Mouse (Mus musculus) retina, postnatal 7 days (tissue): ENCODE measurements around the gene Stk39.

Experiments
- DNase-seq: peaks from one replicate; pipeline ENCODE4 v3.0.0-alpha.2; 2012; ENCODE audit warnings: low read depth, low spot score

The Stk39 gene

DNA sequence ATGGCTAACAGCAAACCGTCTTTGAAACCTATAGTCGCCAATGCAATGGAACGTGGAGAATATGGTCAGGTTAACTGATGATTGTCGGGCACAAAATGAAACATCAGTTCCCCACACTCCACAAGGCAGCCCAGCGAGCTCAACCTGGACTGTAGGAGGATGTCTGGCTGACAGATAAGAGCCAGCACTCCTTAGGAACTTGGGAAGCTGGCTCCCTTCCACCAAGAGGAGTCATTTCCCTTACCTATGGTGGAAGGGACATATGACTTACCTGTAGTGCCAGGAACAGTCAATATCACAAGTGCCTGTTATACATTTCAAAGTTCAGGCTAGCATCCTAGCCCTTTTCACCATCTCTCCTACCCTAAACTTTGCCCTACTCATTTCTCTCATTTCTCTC is 14.0 kb downstream of the Stk39 start:
- no peak for DNase-seq

DNA sequence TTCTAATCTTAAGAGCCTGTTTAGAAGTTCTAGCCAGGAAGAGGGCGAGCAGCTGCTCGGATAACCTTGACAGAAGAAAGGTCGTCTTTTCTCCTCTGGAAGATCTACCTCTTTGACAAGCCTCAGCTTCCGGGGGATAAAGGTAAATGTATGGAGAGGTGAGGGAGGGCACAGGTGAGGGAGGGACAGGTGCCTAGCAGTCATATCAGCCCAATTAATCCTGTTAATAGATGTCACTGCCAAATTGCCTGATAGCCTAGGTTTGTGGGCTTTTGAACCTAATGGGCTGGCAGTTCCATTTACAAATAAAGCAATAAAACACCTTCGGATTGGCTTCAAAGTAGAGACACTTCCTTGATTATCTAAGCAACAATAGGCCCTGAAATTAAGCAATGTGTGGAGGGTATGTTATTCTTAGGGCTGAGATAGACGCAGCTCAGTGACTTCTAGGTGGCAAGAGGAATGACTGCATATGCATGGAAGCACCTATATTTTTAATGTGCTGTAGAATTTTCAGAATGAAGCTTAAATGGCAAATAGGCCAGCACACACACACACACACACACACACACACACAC is 14.5 kb downstream of the Stk39 start:
- DNase-seq, result no peak

DNA sequence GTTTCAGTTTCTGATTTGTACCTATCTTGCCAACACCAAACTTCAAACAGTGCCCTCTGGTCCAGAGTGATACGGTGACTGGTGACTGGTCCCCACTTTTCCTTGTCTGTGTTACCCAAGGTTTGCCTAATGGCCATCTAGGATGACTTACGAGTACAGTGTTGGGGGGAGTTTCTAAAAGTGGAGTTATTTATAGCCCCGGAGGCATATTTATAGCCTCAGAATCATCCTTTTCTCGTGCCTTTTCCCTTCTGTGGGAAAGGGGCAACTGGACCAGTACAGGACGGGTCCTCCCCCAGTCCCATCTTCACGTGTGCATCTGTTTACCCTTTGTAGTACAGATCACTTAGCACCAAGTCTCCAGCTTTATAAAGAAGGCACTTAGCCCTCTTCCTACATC is 15.2 kb downstream of the Stk39 start:
- no peak for DNase-seq

GRCm38 (mm10) chr2:68452379-68452778 is 19.7 kb downstream of the Stk39 start:
- DNase-seq, result no peak

- DNase-seq, result no peak
Measured at GRCm38 (mm10) chr2:68448035-68448434, 24.0 kb downstream of the Stk39 start.

- no peak for DNase-seq
Measured at GRCm38 (mm10) chr2:68443141-68443540, 28.9 kb downstream of the Stk39 start.

DNA sequence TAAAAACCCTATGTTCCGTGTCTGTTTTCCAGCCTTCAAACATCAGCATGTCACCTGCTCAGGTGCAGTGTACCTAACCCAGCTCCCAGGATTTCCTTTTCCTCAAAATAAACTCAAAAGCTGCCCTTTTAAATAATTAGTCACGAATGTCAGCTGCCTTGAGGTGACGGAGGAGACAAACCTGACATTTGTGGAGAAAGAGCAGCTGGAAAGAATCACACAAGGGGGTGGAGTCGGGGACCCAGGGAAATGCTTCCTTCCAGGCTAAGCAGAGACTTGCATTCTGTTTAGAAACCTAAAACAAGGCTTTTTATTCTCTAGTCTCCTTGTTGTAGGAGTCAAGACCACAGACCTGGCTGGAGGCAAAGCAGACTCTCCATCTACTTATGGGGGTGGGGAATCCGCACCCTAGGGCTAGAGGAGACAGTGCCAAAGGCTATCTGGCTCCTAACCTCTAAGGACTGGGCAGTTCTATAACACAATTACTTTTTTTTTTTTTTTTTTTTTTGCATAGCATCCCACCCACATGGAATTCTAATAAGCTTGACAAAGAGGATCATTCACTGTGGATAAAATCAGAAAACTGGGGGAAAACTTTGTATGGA is 29.9 kb downstream of the Stk39 start:
- no peak for DNase-seq

- no peak for DNase-seq
Measured at GRCm38 (mm10) chr2:68439614-68440013, 32.5 kb downstream of the Stk39 start.

DNA sequence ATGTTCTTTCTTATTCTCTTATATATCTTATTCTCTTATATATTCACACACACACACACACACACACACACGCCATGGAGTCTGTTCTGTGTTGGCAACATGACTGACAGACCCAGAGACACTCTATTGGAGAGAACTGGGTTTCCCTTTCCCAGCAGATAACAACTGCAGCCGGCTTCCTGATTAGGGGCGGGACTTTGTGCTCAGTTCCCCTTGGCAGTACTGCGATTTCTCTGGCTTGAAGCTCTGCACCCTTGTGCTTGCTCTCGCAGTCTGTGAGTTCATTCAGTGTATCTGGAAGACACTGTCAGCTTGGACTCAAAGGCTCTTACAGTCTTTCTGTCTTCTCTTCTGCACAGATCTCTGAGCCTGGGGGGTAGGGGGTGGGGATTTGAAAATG is 34.1 kb downstream of the Stk39 start:
- no peak for DNase-seq

DNA sequence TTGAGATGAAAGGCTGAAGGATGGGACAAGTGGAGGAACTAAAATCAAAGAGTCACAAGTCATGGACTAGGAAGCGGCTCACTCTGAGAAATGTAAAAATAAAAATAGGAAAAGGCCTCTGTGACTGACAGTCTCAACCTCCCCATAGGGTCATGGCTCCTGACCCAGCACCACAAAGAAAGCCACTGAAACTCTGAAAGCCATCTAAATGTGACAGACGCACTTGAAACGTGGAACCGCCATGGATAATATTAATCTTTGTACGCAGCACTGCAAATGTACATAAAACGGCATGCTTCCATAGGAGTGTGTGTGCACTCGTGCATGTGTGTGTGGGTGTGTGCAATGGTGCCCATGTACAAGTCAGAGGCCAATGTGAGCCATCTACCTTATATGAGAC is 34.9 kb downstream of the Stk39 start:
- DNase-seq, result no peak

DNA sequence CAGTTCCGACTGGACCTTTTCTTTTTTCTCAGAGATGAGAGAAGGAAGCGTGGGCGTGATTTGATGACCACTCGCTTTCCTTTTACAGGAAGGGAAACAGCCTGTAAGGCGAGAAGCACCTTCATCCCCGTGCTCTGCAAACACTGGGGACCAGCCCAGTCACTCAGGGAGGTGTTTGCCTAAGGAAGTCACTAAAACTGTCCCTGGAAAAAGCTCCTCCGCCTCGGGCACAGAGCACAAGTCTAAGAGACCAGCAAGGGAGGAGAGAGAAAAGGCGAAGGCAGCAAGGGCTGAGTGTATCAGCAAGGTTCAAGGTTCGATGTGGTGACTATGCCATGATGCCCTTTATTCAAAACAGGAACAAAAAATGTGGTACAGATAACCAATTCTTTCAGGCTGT is 35.8 kb downstream of the Stk39 start:
- DNase-seq, result no peak

GRCm38 (mm10) chr2:68435494-68436255 is 36.4 kb downstream of the Stk39 start:
- DNase-seq, result no peak

DNA sequence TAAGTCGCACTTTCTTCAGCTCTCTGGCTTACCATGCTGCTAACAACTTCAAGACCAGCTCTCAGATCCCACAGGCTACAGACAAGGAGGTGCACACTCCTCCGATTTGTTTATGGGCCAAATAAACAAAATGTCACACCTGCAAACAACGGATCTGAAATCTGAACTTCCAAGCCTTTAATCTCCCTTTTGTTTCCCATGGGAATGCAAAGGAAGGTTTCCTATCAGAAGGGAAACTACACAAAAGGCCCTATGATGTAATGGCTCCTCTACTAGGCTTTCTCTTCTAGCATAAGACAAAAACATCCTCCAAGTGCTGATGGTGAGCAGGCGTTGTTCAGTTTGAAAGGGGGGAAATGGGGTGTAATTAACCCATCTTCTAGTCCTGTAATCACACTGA is 37.1 kb downstream of the Stk39 start:
- no peak for DNase-seq

DNA sequence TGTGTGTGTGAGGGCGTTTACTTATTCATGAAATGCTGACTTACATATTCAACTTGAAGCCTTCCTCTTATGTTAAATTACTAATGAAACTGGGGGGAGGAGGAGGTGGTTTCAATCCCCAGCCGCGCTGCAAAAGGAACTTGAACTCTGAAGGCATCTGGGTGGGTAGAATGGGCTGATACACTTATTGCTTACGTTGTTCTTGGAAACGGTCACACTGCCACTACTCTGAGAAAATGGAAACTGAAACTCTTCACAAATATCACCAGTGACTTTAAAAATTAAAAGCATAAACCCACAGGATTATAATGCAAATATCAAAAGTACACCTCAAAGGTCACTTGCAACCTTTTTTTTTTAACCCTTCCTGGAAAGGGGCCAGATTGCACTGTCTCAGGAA is 37.5 kb downstream of the Stk39 start:
- no peak for DNase-seq

DNA sequence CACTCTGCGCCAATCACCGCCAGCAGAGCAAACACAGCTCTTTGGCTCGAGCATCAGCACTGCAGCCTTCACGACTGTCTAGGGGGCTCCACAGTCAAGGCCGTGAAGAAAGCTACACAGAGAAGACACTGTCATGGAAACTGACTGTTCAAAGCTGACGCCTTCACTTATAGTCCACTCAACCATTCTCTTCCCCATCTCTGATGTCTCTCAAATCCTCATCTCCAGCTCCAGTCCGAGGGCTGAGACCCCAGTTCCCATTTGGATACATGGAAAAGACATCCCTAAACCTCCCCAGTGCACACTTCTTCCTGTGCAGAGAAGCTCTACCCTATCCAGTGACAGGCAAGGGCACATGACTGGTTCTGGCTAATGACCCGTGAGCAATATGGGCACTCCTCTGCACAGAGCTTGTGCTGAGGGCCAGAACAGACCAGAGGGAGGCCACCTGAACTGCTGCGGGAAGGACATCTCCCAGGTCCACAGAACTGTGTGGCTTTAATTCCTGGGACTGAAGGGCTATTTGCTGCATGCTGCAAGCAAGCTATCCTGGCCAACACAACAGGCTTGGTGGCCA is 38.2 kb downstream of the Stk39 start:
- DNase-seq, result no peak

DNA sequence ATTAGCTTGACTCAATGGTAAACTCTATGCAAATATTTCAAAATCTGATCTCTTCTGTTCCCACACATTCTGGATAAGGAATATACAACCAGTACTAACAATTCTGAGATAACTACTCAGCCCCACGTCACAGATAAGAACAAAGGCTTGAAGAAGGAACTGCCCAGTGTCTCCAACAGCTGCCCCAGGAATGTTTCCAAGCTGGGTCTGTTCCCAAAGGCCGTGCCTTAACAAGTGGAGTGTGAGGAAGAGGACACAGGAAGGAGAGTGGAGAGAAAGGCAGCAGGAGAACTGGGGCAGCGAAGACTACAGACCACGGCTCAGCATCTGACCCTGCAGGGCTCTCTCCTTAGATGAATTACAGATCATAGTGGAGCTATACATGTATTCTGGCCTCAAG is 39.2 kb downstream of the Stk39 start:
- no peak for DNase-seq

- no peak for DNase-seq
Measured at GRCm38 (mm10) chr2:68431024-68431962, 40.8 kb downstream of the Stk39 start.

GRCm38 (mm10) chr2:68430493-68430892 is 41.6 kb downstream of the Stk39 start:
- no peak for DNase-seq

DNA sequence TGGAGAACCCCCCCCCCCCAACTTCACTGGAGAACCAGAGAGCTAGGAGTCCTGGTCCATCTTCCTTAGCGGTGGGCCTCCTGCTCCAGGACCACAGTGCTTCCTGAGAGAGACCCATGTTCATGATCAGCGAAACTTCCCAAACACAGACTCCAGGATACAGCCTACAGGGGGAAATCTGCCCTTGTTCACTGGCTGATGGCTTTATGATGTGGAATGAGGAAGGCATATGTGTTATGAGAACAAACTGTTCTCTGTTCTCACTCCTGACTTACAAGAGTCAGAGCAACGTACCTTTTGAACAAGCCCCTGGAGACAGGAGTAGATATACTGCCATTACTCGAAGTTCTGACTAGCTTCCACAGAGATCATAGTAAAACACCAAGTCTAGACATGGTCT is 42.6 kb downstream of the Stk39 start:
- DNase-seq, result no peak

- no peak for DNase-seq
Measured at GRCm38 (mm10) chr2:68426977-68427577, 45.0 kb downstream of the Stk39 start.

- no peak for DNase-seq
Measured at GRCm38 (mm10) chr2:68426074-68426473, 46.0 kb downstream of the Stk39 start.
